Mouse (Mus musculus): Measurements from ENCODE around the gene Kcne3. TPM values are rescaled to one million over a fixed set of nuclear protein-coding genes. Genes with fewer than 3 reads are reported as not detected.

Kcne3 gene
- total RNA-seq (2023): not detected

DNA sequence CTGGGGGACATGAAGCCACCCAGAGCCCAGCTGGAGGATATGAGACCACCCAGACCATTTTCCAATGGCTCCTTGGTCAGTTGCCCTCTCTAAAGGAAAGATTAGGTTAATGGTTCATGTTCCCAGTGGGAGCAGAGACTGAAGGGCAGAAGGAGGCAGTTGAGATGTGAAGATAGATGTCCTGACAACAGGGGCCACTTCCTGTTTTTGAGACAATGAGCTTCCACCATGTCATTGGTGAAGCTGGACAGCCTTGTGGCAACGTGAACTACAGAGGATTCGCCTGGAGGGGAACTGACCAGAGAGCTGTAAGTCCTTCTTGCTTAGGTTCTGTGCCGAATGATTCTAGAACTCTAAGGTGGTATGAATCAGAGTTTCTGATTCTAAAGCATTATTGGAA, at the start of gene Kcne3:
Gene Kcne3 (plus strand): TSS at position 234 of the 400 bp plus-strand sequence.

DNA sequence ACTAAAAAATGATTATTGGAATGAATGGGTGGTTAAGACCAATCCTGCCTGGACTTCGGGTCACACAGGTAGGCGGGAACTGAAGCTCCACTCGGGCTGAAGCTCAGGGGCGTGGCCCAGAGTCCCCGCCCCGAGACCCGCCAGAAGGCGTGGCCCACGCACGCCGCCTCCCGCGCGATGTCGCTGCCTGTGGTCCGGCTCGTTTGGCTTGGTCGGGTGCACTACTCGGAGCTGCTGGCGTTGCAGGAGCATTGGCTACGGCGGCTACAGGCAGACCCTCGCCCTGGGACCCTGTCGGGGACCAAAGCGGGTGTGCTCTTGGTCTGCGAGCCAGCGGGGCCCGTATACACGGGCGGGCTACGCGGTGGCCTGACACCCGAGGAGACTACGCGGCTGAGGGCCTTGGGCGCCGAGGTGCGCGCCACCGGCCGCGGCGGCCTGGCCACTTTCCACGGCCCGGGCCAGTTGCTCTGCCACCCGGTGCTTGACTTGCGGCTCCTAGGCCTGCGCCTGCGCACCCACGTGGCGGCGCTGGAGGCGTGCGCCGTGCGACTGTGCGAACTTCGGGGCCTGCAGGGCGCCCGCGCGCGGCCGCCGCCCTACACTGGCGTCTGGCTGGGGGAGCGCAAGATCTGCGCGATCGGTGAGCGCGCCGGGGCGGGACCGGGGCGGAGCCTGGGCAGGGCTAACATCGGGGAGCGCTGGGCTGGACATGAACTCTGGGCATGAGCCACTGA, 17.0 kb upstream of the Kcne3 start, which contains the start of gene Lipt2:
Gene Lipt2 (plus strand): TSS at position 173 of the 737 bp plus-strand sequence.

DNA sequence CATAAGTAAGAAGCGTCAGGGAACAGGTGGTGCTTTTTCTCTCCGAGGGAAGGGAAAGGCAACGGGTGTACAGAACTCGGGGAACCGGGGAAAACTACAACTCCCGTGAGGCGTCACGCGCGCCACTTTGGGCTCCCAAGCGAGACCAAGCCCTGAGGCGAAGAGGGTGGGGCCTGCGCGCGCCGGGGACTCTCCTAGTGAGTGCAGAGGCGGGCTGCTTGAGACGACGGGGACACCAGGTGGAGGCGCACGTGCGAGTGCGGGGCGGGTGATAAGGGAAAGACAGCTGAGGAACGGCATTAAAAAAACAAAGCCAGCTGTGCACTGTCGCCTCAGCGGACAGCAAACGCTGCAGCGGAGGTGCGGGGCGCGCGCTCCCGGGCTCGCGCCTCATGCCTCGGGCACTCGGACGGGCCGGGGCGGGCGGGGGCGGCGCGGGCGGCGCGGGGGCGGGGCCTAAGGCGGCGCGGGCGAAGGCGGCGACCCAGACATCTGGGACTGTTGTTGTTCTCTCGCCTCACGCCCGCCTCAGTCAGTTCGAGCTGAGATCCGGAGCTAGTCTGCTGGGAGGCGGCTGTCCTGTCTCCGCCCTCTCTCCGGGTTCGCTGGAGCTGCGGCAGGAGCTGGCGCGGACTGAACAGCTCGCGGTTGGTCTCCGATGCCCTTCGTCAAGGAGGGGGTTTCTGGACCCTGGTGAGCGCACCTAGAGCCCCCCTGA, 51.0 kb downstream of the Kcne3 start, which contains the start of gene Pgm2l1:
Gene Pgm2l1 (plus strand): TSS at position 237 of the 718 bp plus-strand sequence.

Other genes starting within 250 kb of the Kcne3 start
- gene Rnf169, start 196.1 kb upstream of the Kcne3 start, total RNA-seq (2023): 24.7 TPM
- not detected for gene Chrdl2, start 170.3 kb upstream of the Kcne3 start, total RNA-seq (2023)
- gene Pold3, start 54.9 kb upstream of the Kcne3 start, total RNA-seq (2023): 50.1 TPM
- 1.5 TPM for gene Lipt2, start 17.2 kb upstream of the Kcne3 start, total RNA-seq (2023)
- gene Pgm2l1, start 50.9 kb downstream of the Kcne3 start, total RNA-seq (2023): 30.6 TPM
- not detected for gene P4ha3, start 109.0 kb downstream of the Kcne3 start, total RNA-seq (2023)
- gene C2cd3, start 195.7 kb downstream of the Kcne3 start, total RNA-seq (2023): 71.2 TPM
- gene Ppme1, start 195.8 kb downstream of the Kcne3 start, total RNA-seq (2023): 45.7 TPM